Mouse (Mus musculus) intestine, embryonic 15.5 days (tissue): ENCODE measurements around the gene Gm27021. TPM values are rescaled to one million over a fixed set of nuclear protein-coding genes. Genes with fewer than 3 reads are reported as not detected.

Experiments
- ATAC-seq: fragments of 200-750 bp; cut with Nextera tagmentation; 2 replicates; pipeline ENCODE4 v1.8.0; 2017; ENCODE audit warnings: moderate TSS enrichment, moderate library complexity
- H3K27ac ChIP-seq: fragments of 300-500 bp; sonication (generic); 2 replicates; pipeline ENCODE4 v1.5.1; 2015; ENCODE audit warnings: mild to moderate bottlenecking, inconsistent platforms
- H3K27me3 ChIP-seq: fragments of 300-500 bp; sonication (generic); replicated peaks from 2 replicates; pipeline ENCODE4 v1.6.1; 2015; ENCODE audit warnings: inconsistent platforms
- H3K36me3 ChIP-seq: fragments of 300-500 bp; sonication (generic); 2 replicates; pipeline ENCODE4 v1.6.1; 2015; ENCODE audit warnings: inconsistent platforms
- H3K4me1 ChIP-seq: fragments of 300-500 bp; sonication (generic); replicated peaks from 2 replicates; pipeline ENCODE4 v1.6.1; 2015; ENCODE audit warnings: inconsistent platforms
- H3K4me2 ChIP-seq: fragments of 300-500 bp; sonication (generic); replicated peaks from 2 replicates; pipeline ENCODE4 v1.6.1; 2015; ENCODE audit warnings: mild to moderate bottlenecking, inconsistent platforms
- H3K4me3 ChIP-seq: fragments of 300-500 bp; sonication (generic); replicated peaks from 2 replicates; pipeline ENCODE4 v1.5.1; 2015; ENCODE audit warnings: inconsistent platforms
- H3K9ac ChIP-seq: fragments of 300-500 bp; sonication (generic); 2 replicates; pipeline ENCODE4 v1.6.1; 2015; ENCODE audit warnings: inconsistent platforms
- H3K9me3 ChIP-seq: fragments of 300-500 bp; sonication (generic); 2 replicates; pipeline ENCODE4 v1.6.1; 2016; ENCODE audit warnings: inconsistent platforms
- WGBS: fragments of 180-500 bp; shearing (Covaris S2); methylation state at CpG from one replicate; pipeline ENCODE4 v1.1.7; 2015; 5-methylcytosine and 5-hydroxymethylcytosine counted together
- polyA plus RNA-seq: library from polyadenylated mRNA; unstranded; fragments of >200 nt; fragmentation: Nextera tagmentation; extraction: Ambion mirVana; gene quantifications from 2 replicates; pipeline ENCODE4 v1.2.1, GENCODE M21; 2015

Gene Gm27021
- polyA plus RNA-seq, 1 experiment from 2014 or later = 2.2 TPM

DNA sequence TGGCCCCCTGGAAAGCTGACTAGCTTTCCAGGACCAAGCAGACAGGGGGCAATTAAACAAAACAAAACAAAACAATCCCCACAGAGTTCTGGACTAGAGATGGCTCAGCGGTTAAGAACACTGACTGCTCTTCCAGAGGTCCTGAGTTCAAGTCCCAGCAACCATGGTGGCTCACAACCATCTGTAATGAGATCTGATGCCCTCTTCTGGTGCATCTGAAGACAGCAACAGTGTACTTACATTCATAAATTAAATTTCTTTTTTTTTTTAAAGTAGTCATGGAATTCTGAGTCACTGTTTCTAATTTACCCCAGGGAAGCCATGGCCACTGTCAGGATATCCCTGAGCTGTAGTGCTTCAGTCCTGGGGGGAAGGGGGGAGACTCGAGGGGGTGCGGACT, 53.4 kb downstream of the Gm27021 start:
- no peak overlapping the region for H3K9ac ChIP-seq
- ATAC-seq = no peak
- no peak overlapping the region for H3K27ac ChIP-seq
- H3K36me3 ChIP-seq = no peaks in the 10 kb centered on the region
- H3K4me2 ChIP-seq = no peak overlapping the region
- 86% methylated on average over 3 of the region's 3 CpGs for WGBS
- no peaks in the 10 kb centered on the region for H3K9me3 ChIP-seq
- no peak overlapping the region for H3K4me3 ChIP-seq
- no peaks in the 10 kb centered on the region for H3K4me1 ChIP-seq
- no peaks in the 10 kb centered on the region for H3K27me3 ChIP-seq

DNA sequence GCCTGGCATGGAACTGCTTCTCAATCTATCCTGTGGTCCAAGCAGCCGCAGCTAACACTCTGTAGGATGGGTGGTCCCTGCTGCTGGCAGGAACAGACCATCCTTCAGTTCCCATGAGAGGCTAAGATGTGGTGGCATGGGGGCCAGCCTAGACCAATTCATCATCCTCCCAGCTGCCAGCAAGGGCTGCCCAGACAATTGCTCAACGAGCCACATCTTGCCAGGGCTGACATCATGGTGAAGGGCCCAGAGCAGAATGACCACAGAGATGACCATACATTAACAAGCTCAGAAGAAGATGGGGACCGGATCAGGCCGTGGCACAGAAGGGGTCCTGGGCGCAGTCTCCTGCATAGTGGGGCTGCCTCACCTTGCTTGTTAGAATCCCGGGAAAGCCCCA, 57.1 kb downstream of the Gm27021 start:
- H3K27ac ChIP-seq = no peak overlapping the region
- H3K9me3 ChIP-seq = no peaks in the 10 kb centered on the region
- no peaks in the 10 kb centered on the region for H3K36me3 ChIP-seq
- 83% methylated on average over 6 of the region's 6 CpGs for WGBS
- no peak overlapping the region for H3K4me3 ChIP-seq
- ATAC-seq = no peak
- no peaks in the 10 kb centered on the region for H3K4me1 ChIP-seq
- H3K27me3 ChIP-seq = no peaks in the 10 kb centered on the region
- H3K9ac ChIP-seq = no peak overlapping the region
- H3K4me2 ChIP-seq = no peak overlapping the region

DNA sequence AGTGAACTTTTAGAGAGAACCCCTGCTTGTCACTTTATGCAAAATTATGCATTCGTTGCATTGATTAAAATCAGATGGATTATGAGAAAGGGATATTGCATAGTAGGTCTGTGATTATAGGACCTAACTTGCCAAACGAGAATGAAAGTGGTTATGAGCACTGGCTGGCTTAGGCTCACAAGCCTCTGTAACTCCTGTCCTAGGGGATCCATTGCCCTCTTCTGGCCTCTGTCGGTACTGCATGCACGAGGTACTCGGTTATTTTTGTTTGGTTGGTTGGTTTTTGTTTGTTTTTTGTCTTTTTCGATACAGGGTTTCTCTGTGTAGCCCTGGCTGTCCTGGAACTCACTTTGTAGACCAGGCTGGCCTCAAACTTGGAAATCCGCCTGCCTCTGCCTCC, 60.0 kb downstream of the Gm27021 start:
- Histone ChIP-seq H3K9me3 (no peaks in the 10 kb centered on the region), H3K27me3 (no peaks in the 10 kb centered on the region), H3K9ac (no peak overlapping the region), H3K4me2 (no peak overlapping the region), H3K27ac (no peak overlapping the region), H3K36me3 (no peaks in the 10 kb centered on the region), H3K4me3 (no peak overlapping the region), H3K4me1 (no peaks in the 10 kb centered on the region)
- peak; percentile 64; the same call in 1 of the 2 replicates for ATAC-seq
- WGBS = 14% methylated on average over 7 of the region's 7 CpGs

DNA sequence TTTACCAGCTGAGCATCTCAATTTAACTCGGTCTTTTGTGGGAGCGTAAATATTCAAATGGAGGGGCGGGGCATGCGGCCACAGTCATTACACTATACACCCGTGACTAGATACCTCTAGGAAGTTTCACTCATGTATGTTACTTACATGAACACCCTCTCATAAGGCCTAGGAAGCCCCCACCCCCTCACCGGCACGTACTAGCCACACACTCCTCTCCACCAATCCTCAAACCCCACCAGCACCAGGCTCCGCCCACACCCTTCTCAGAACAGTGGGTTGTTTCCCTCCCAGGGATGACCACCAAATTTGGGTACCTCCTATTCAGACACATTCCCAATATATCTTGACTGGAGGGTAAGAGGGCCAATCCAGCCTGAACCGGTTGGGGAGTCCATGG, 60.4 kb downstream of the Gm27021 start:
- Histone ChIP-seq H3K9me3 (no peaks in the 10 kb centered on the region), H3K27ac (no peak overlapping the region), H3K9ac (no peak overlapping the region), H3K36me3 (no peaks in the 10 kb centered on the region), H3K27me3 (no peaks in the 10 kb centered on the region), H3K4me2 (no peak overlapping the region), H3K4me3 (no peak overlapping the region), H3K4me1 (no peaks in the 10 kb centered on the region)
- no peak for ATAC-seq
- 83% methylated on average over 9 of the region's 9 CpGs for WGBS

DNA sequence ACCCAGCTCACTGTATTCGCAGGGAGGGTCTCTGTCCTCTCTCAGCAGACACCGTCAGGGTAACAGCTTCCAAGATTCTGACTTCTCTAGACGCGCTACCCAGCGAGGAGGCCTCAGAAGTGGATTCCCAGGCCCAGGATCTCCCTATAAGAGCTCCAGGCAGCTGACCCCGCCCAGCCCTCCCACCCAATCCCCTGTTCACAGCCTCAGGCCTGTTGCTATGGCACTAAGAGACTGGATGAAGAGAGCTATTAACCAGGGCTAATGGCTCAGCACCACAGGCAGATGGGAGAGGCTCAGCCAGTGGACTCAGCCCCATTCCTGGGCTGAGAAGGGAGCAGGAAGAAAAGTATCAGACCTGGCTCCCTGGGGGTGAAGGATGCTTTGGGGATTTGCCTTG, 65.2 kb downstream of the Gm27021 start:
- H3K4me1 ChIP-seq = peaks cover 8% of the 10 kb centered on the region
- H3K27me3 ChIP-seq = no peaks in the 10 kb centered on the region
- H3K9me3 ChIP-seq = no peaks in the 10 kb centered on the region
- no peaks in the 10 kb centered on the region for H3K36me3 ChIP-seq
- peak; percentile 26; the same call in 1 of the 2 replicates for ATAC-seq
- 40% methylated on average over 6 of the region's 6 CpGs for WGBS
- H3K4me3 ChIP-seq = no peak overlapping the region
- no peak overlapping the region for H3K4me2 ChIP-seq
- no peak overlapping the region for H3K9ac ChIP-seq
- H3K27ac ChIP-seq = 0 out of 2 replicates have a peak overlapping the region, but pooled peaks have one; percentile 22

DNA sequence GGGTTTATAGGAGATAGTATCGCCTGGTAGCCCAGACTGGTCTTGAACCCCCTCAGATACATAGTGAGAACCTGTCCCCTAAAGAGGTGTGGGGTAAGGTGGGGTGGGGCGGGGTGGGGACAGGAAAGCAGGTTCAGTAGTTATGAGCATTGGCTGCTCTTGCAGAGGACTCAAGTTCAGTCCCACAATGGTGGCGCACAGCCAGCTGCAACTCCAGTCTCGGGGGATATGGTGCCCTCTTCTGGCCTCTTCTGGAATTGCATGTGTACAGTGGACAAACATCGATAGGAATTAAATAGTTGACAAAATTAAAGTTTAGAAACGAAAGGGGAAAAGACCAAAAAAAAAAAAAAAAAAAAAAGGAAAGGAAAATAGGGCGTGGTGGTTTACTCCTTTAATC, 68.4 kb downstream of the Gm27021 start:
- ATAC-seq = no peak
- no peak overlapping the region for H3K4me3 ChIP-seq
- H3K9ac ChIP-seq = no peak overlapping the region
- no peak overlapping the region for H3K27ac ChIP-seq
- no peak overlapping the region for H3K4me2 ChIP-seq
- peaks cover 8% of the 10 kb centered on the region for H3K4me1 ChIP-seq
- H3K27me3 ChIP-seq = no peaks in the 10 kb centered on the region
- WGBS = 52% methylated on average over 7 of the region's 7 CpGs
- H3K36me3 ChIP-seq = no peaks in the 10 kb centered on the region
- H3K9me3 ChIP-seq = no peaks in the 10 kb centered on the region

DNA sequence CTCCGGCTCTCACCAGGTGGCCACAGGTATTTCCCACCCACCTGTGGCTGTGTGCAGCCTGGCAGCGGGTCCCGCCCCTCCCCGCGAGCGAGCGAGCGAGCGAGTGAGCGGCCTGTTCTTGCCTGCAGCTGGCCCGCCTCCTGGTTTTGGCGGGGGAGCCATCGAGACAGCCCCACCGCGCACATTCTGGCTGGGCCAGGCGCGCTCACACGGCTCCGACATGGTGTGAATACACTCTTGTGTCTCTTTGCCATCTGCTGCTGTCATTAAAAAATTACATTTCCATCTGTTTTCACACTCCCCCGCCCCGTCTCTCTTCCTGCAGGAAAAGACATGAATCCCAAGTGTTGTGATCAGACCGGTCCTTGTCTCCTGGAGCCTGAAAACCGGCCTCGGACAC, 69.3 kb downstream of the Gm27021 start:
- 22% methylated on average over 24 of the region's 24 CpGs for WGBS
- peaks cover 8% of the 10 kb centered on the region for H3K4me1 ChIP-seq
- H3K36me3 ChIP-seq = no peaks in the 10 kb centered on the region
- H3K4me3 ChIP-seq = no peak overlapping the region
- no peaks in the 10 kb centered on the region for H3K27me3 ChIP-seq
- H3K9me3 ChIP-seq = no peaks in the 10 kb centered on the region
- peak overlapping the region; percentile 53 for H3K4me2 ChIP-seq
- ATAC-seq = peak; percentile 52
- H3K27ac ChIP-seq = no peak overlapping the region
- H3K9ac ChIP-seq = no peak overlapping the region

DNA sequence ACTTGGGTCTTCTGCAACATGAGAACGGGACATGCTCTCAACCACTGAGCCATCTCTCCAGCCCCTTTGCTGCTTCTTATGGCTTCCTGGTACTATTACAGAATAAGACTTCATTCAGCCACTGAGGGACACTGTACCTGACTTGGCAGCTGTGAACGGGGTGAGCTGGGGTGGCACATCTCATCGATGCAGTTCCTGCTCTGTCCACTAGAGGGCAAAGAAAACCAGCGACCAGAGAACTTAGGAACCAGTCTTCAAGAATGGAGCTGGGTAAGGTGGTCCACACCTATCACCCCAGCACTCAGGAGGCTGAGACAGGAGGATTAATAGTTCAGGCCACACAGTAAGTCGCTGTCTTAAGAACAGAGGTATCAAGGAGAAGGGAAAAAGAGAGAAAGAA, 71.9 kb downstream of the Gm27021 start:
- H3K4me1 ChIP-seq = peaks cover 8% of the 10 kb centered on the region
- H3K9ac ChIP-seq = no peak overlapping the region
- no peaks in the 10 kb centered on the region for H3K27me3 ChIP-seq
- no peak for ATAC-seq
- no peak overlapping the region for H3K4me2 ChIP-seq
- no peak overlapping the region for H3K4me3 ChIP-seq
- 11% methylated on average over 5 of the region's 5 CpGs for WGBS
- H3K36me3 ChIP-seq = no peaks in the 10 kb centered on the region
- no peaks in the 10 kb centered on the region for H3K9me3 ChIP-seq
- no peak overlapping the region for H3K27ac ChIP-seq

DNA sequence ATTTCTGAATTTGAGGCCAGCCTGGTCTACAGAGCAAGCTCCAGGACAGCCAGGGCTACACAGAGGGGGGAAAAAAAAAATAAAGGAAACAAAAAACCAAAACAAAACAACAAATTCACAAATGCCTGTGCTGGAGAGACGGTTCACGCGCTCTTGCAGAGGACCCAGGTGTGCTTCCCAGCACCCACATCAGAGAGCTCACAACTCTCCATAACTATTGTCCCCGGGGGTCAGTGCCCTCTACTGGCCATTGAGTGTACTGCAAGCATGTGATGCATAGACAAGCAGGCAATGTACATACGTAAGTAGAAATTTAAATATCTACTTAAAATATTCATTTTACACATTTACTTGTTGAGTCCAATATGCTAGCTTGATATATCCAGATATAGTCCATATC, 73.3 kb downstream of the Gm27021 start:
- 88% methylated on average over 5 of the region's 5 CpGs for WGBS
- no peak overlapping the region for H3K4me2 ChIP-seq
- no peak for ATAC-seq
- H3K36me3 ChIP-seq = no peaks in the 10 kb centered on the region
- no peak overlapping the region for H3K4me3 ChIP-seq
- no peaks in the 10 kb centered on the region for H3K27me3 ChIP-seq
- no peak overlapping the region for H3K27ac ChIP-seq
- peaks cover 14% of the 10 kb centered on the region for H3K4me1 ChIP-seq
- no peaks in the 10 kb centered on the region for H3K9me3 ChIP-seq
- H3K9ac ChIP-seq = no peak overlapping the region

DNA sequence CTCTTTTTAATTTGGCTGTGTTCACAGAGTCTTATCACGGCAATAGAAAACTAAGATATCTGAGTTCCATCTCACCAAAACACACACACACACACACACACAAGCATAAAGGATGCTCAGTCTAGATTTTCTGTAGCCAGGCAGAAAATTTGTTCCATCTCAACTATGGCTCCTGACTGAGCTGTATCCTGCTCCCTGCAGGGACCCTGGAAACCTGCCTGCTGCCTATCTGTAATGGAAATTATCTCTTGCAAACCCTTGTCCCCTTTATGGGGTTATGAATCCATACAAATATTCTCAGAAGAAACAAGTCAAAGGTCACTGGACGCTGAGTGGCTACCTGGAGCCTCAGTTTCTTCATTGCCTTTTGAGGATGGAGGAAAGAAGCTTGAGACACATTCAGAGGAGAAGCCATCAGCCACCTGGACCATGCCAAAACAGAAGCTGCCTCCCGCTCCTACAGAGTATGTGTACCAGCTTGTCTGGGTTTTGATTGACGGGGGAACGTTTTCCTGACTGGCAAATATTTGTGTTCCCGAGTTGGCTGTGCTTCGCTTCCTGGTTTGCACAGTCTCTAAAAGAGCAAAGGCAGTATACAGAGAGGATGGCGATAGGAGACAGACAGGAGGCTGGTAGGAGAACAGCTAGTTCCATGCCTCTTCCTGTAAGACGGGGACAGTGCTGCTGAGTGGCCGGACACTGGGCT, 76.1 kb downstream of the Gm27021 start:
- H3K4me3 ChIP-seq = no peak overlapping the region
- H3K36me3 ChIP-seq = no peaks in the 10 kb centered on the region
- H3K4me1 ChIP-seq = peaks cover 12% of the 10 kb centered on the region; the same call in 1 of the 2 replicates
- H3K27me3 ChIP-seq = no peaks in the 10 kb centered on the region
- no peak overlapping the region for H3K9ac ChIP-seq
- 60% methylated on average over 10 of the region's 10 CpGs for WGBS
- H3K4me2 ChIP-seq = no peak overlapping the region
- H3K9me3 ChIP-seq = no peaks in the 10 kb centered on the region
- H3K27ac ChIP-seq = no peak overlapping the region
- no peak for ATAC-seq

DNA sequence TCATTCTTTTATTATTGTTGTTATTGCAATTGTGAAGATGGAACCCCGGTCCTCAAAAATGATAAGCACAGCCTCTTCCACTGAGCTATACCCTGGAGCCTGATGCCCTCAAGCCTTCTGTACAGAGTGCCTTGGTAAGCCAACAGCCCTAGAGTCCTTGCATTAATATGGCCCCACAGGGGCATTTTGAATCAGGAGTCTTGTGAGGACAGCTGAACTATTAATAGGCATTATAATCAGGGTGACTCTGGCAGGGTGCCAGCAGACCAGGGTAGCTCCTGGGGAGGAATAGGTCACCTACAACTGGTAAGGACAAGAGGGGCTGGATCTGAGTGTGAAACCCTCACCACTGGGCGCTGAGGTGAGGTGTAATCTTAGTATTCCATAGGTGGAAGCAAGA, 78.0 kb downstream of the Gm27021 start:
- peaks cover 13% of the 10 kb centered on the region; the same call in 1 of the 2 replicates for H3K4me1 ChIP-seq
- peaks cover 5% of the 10 kb centered on the region; the same call in 1 of the 2 replicates for H3K36me3 ChIP-seq
- H3K4me3 ChIP-seq = peak overlapping the region; percentile 67
- WGBS = 48% methylated on average over 2 of the region's 2 CpGs
- H3K9me3 ChIP-seq = no peaks in the 10 kb centered on the region
- H3K27ac ChIP-seq = no peak overlapping the region
- no peak for ATAC-seq
- H3K27me3 ChIP-seq = no peaks in the 10 kb centered on the region
- peak overlapping the region; percentile 51 for H3K9ac ChIP-seq
- H3K4me2 ChIP-seq = peak overlapping the region; percentile 67

DNA sequence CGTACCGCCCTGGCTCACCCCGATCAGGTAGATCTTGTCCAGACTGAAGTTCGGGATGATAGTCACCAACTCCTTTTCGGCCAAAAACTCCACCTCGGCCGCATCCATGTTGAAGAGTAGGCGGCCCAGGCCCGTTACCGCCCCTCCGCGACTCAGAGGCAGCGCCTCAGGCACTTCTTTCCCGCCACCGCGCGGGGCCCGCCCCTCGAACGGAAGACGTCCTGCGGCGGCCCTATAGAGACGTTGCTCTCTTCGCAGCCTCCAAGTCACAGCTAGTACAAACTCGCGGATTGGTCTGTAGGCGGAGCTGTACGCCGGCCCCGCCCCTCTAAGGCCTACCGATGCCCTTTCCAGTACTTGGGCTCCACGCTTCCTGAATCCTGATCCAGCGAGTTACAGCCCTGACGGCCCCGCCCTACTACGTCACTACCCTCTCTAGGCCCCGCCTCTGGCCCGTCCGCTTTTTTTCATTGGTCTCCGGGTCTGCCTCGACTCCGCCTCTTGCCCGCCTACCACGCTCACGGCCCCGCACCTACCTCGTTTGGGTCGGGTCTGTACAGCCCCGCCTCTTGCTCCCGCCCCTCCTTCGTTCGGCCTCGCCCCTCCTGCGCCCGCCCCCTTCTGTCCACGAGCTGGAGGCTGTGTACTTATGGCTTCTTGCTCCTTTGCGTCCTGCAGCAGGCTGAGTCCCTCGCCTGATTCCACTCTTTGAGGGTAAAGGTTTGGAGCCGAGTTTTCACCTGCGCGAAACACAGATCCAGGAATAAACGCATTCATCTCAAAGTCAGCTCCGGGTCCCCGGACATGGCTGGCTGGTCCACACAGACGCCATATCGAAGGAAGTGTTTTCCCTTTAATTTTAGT, 78.7 kb downstream of the Gm27021 start, which contains the start of gene Gins2:
Gins2 (minus strand) TSS at position 397 of the 864 bp plus-strand sequence.
- Histone ChIP-seq H3K36me3 (peaks cover 6% of the 10 kb centered on the region; the same call in 1 of the 2 replicates), H3K9ac (peak within 1 kb of the TSS; percentile 70), H3K4me3 (peak within 1 kb of the TSS; percentile 67), H3K27me3 (no peaks in the 10 kb centered on the region), H3K9me3 (no peaks in the 10 kb centered on the region), H3K27ac (peak within 1 kb of the TSS; percentile 51; the same call in 1 of the 2 replicates), H3K4me2 (peak within 1 kb of the TSS; percentile 84), H3K4me1 (peaks cover 13% of the 10 kb centered on the region; the same call in 1 of the 2 replicates)
- ATAC-seq = peak; percentile 99
- WGBS = under 1% methylated on average over 67 of the region's 67 CpGs
